Comparison of ENCODE assay signal across 16 mouse cellular contexts in the genomic region with DNA sequence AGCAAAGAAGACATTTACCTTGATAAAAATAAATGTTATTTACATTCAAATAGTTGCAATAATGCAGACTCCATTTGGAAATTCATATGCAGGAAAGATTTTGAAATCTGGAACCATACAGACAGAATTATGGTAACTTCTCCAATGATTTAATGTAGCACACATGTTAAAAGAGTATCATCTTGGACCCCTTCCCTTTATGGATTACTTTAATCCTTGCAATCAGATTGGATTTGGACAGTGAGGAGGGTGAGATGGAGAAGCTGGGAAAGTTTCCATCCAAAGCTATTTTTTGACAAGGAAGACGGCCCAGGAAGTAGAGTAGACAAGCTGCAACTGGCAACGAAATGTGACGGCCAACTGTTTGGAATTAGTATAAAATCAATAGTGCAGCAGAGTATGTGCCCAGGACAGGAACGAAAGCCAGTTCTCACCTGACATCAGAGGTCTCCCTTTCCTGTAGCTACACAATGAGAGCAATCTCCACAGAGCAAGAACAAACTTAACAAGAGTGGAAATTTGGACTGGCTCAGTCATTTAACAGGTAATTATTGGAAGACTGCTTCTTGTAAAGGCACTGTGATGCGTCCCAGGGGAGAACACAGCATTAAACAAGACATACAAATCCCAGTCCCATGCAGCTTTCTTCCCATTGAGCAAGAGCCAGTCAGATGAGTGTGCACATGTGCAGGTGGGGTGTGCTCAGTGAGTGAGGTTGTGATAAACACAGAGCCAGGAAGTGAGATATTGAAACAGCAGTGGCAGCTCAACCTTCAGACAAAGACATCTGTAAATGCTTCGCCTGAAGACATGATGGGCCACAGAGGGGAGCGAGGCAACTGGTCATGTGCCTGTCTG.
"Had no signal": no experiment of that assay in that cellular context is flagged by ENCODE, and none has a peak within 500 bp of the region (broad histone marks: within the 10 kb centered on the region; RNA-seq: fewer than 3 reads in every experiment).

No protein-coding gene starts in this region.

- ATAC-seq: intestine, embryonic 16.5 days had no signal

- H3K9me3 ChIP-seq: liver, embryonic 15.5 days had no signal

- H3K27me3 ChIP-seq: liver, embryonic 15.5 days had no signal

- H3K9ac ChIP-seq: liver, embryonic 15.5 days had no signal

- H3K36me3 ChIP-seq: liver, embryonic 15.5 days had no signal

- DNase-seq: kidney, adult 18-20 months; kidney, postnatal 10 days; kidney, postnatal 36 days; layer of hippocampus, postnatal 36 days; lung, adult 2 months; lung, postnatal 14 days; lung, postnatal 4 days; midbrain, embryonic 14.5 days; thymus, adult 2 months; thymus, postnatal 14 days; thymus, postnatal 4 days had no signal

- H3K4me3 ChIP-seq: left cerebral cortex, adult 2 months; liver, embryonic 15.5 days had no signal

- H3K27ac ChIP-seq: left cerebral cortex, adult 2 months; liver, embryonic 15.5 days had no signal

- H3K4me2 ChIP-seq: liver, embryonic 11.5 days; liver, embryonic 15.5 days; midbrain, embryonic 11.5 days had no signal

- H3K4me1 ChIP-seq: liver, embryonic 15.5 days had no signal
